24 mouse cellular contexts compared by ENCODE assay signal in genomic region chr13:119389721-119390120, GRCm38 (mm10). TPM values are rescaled to one million over a fixed set of nuclear protein-coding genes. Genes with fewer than 3 reads are reported as not detected.
DNase-seq lines count a peak whose midpoint lies in the region; ATAC-seq and TF ChIP-seq lines count a peak whose summit lies in the region.
"Had no signal": no experiment of that assay in that cellular context is flagged by ENCODE, and none has a peak within 500 bp of the region (broad histone marks: within the 10 kb centered on the region; RNA-seq: fewer than 3 reads in every experiment).

No protein-coding gene starts in this region.

- 58% methylated on average over 3 of the region's 3 CpGs for WGBS in kidney, adult 2 months
- WGBS in kidney, embryonic 16.5 days = 64% methylated on average over 3 of the region's 3 CpGs
- WGBS in liver, adult 2 months = 18% methylated on average over 3 of the region's 3 CpGs
- WGBS in liver, embryonic 12.5 days (ENCODE audit: insufficient replicate concordance) = 62% methylated on average over 3 of the region's 3 CpGs
- WGBS in liver, embryonic 16.5 days (ENCODE audit: insufficient replicate concordance) = 54% methylated on average over 3 of the region's 3 CpGs
- 72% methylated on average over 3 of the region's 3 CpGs for WGBS in liver, embryonic 11.5 days

- H3K27me3 ChIP-seq in kidney, adult 2 months (replicated peaks; ENCODE audit: control insufficient read depth, insufficient read depth, low read length) = no peaks in the 10 kb centered on the region
- no peaks in the 10 kb centered on the region for H3K27me3 ChIP-seq in kidney, embryonic 16.5 days (ENCODE audit: insufficient read depth, low read length)
- H3K27me3 ChIP-seq in liver, adult 2 months (ENCODE audit: control insufficient read depth, insufficient read depth, low read length) = no peaks in the 10 kb centered on the region
- no peaks in the 10 kb centered on the region for H3K27me3 ChIP-seq in liver, embryonic 12.5 days (replicated peaks)
- no peaks in the 10 kb centered on the region for H3K27me3 ChIP-seq in liver, embryonic 16.5 days (ENCODE audit: control insufficient read depth, insufficient read depth, low read depth, low read length)
- no peaks in the 10 kb centered on the region for H3K27me3 ChIP-seq in liver, embryonic 11.5 days (replicated peaks; ENCODE audit: control insufficient read depth, insufficient read depth, low read length)
- H3K27me3 ChIP-seq: CH12.LX; embryonic facial prominence, embryonic 12.5 days; forebrain, embryonic 13.5 days; forebrain, embryonic 15.5 days; Patski had no signal

- H3K36me3 ChIP-seq in kidney, adult 2 months (ENCODE audit: control insufficient read depth, insufficient read depth, low read length) = peaks cover 7% of the 10 kb centered on the region; the same call in 1 of the 2 replicates
- H3K36me3 ChIP-seq in kidney, embryonic 16.5 days (ENCODE audit: insufficient read depth, low read length) = peaks cover 38% of the 10 kb centered on the region
- H3K36me3 ChIP-seq in liver, adult 2 months (ENCODE audit: control insufficient read depth, insufficient read depth, low read length) = peaks cover 34% of the 10 kb centered on the region
- H3K36me3 ChIP-seq in liver, embryonic 12.5 days = peaks cover 45% of the 10 kb centered on the region
- H3K36me3 ChIP-seq in liver, embryonic 16.5 days (ENCODE audit: control insufficient read depth, insufficient read depth) = peaks cover 6% of the 10 kb centered on the region; the same call in 1 of the 2 replicates
- peaks cover 18% of the 10 kb centered on the region; the same call in 1 of the 2 replicates for H3K36me3 ChIP-seq in liver, embryonic 11.5 days (ENCODE audit: control insufficient read depth, insufficient read depth, low read length)

- H3K9ac ChIP-seq in kidney, embryonic 16.5 days (replicated peaks; ENCODE audit: low read length) = no peak overlapping the region
- peak overlapping the region; percentile 58; the same call in 1 of the 2 replicates for H3K9ac ChIP-seq in liver, adult 2 months (ENCODE audit: low read depth, low read length)
- H3K9ac ChIP-seq in liver, embryonic 12.5 days = no peak overlapping the region
- H3K9ac ChIP-seq in liver, embryonic 16.5 days (ENCODE audit: low read depth, low read length) = no peak overlapping the region
- H3K9ac ChIP-seq in liver, embryonic 11.5 days (ENCODE audit: low read depth, low read length) = no peak overlapping the region
- H3K9ac ChIP-seq: embryonic facial prominence, embryonic 12.5 days; forebrain, embryonic 13.5 days; forebrain, embryonic 15.5 days had no signal

- H3K4me1 ChIP-seq in kidney, adult 2 months (ENCODE audit: control insufficient read depth, insufficient read depth, low read length) = peaks cover 12% of the 10 kb centered on the region; the same call in 1 of the 2 replicates
- H3K4me1 ChIP-seq in kidney, embryonic 16.5 days (ENCODE audit: insufficient read depth, low read length) = no peaks in the 10 kb centered on the region
- peaks cover 5% of the 10 kb centered on the region; the same call in 1 of the 2 replicates for H3K4me1 ChIP-seq in liver, adult 2 months (ENCODE audit: control insufficient read depth, insufficient read depth, low read length)
- H3K4me1 ChIP-seq in liver, embryonic 12.5 days = no peaks in the 10 kb centered on the region
- H3K4me1 ChIP-seq in liver, embryonic 16.5 days (ENCODE audit: control insufficient read depth, low read depth, low read length) = no peaks in the 10 kb centered on the region
- H3K4me1 ChIP-seq in liver, embryonic 11.5 days (replicated peaks; ENCODE audit: control insufficient read depth, insufficient read depth, low read length) = no peaks in the 10 kb centered on the region
- H3K4me1 ChIP-seq: embryonic facial prominence, embryonic 10.5 days; embryonic facial prominence, embryonic 12.5 days; forebrain, embryonic 15.5 days had no signal

- H3K4me3 ChIP-seq in kidney, adult 2 months (ENCODE audit: insufficient read depth, low read depth, low read length) = no peak overlapping the region
- H3K4me3 ChIP-seq in kidney, embryonic 16.5 days (ENCODE audit: low read length) = no peak overlapping the region
- no peak overlapping the region for H3K4me3 ChIP-seq in liver, adult 2 months (ENCODE audit: insufficient read depth, low read depth, low read length)
- H3K4me3 ChIP-seq in liver, embryonic 12.5 days = no peak overlapping the region
- no peak overlapping the region for H3K4me3 ChIP-seq in liver, embryonic 16.5 days (ENCODE audit: low read depth, low read length)
- no peak overlapping the region for H3K4me3 ChIP-seq in liver, embryonic 11.5 days (ENCODE audit: low read depth, low read length)
- H3K4me3 ChIP-seq: embryonic facial prominence, embryonic 10.5 days; embryonic facial prominence, embryonic 12.5 days; forebrain, embryonic 13.5 days; forebrain, embryonic 15.5 days had no signal

- TF ChIP-seq POLR2A in kidney, adult 2 months (IDR thresholded peaks at IDR 0.05; ENCODE audit: low read depth, low read length) = no peak
- no peak for TF ChIP-seq POLR2A in liver, adult 2 months (IDR thresholded peaks at IDR 0.05; ENCODE audit: extremely low read depth, insufficient read depth, low read length)

- peaks cover 4% of the 10 kb centered on the region for H3K9me3 ChIP-seq in kidney, embryonic 16.5 days (ENCODE audit: low read length)
- H3K9me3 ChIP-seq in liver, embryonic 12.5 days (replicated peaks) = 0 out of 2 replicates have a peak, but pooled peaks cover 6% of the 10 kb centered on the region
- no peaks in the 10 kb centered on the region for H3K9me3 ChIP-seq in liver, embryonic 16.5 days (replicated peaks; ENCODE audit: control insufficient read depth, low read length)
- no peaks in the 10 kb centered on the region for H3K9me3 ChIP-seq in liver, embryonic 11.5 days (ENCODE audit: control insufficient read depth, low read length)
- H3K9me3 ChIP-seq: embryonic facial prominence, embryonic 10.5 days; embryonic facial prominence, embryonic 12.5 days; forebrain, embryonic 13.5 days; forebrain, embryonic 15.5 days; G1E had no signal

- no peak overlapping the region for H3K4me2 ChIP-seq in kidney, embryonic 16.5 days (replicated peaks; ENCODE audit: low read depth, low read length)
- no peak overlapping the region for H3K4me2 ChIP-seq in liver, embryonic 12.5 days
- no peak overlapping the region for H3K4me2 ChIP-seq in liver, embryonic 16.5 days (ENCODE audit: low read depth, low read length)
- H3K4me2 ChIP-seq in liver, embryonic 11.5 days = no peak overlapping the region
- H3K4me2 ChIP-seq: embryonic facial prominence, embryonic 12.5 days; forebrain, embryonic 13.5 days; forebrain, embryonic 15.5 days had no signal

- no peak for TF ChIP-seq CTCF in kidney, adult 2 months (conservative IDR thresholded peaks at IDR 0.05; ENCODE audit: insufficient read depth, insufficient read length, low read depth, low read length)
- TF ChIP-seq CTCF in liver, adult 2 months (IDR thresholded peaks at IDR 0.05; ENCODE audit: low read depth, low read length) = no peak

- peak overlapping the region; percentile 90 for H3K27ac ChIP-seq in kidney, adult 2 months (ENCODE audit: insufficient read depth, low read depth, low read length)
- no peak overlapping the region for H3K27ac ChIP-seq in kidney, embryonic 16.5 days (ENCODE audit: low read length)
- peak overlapping the region; percentile 88 for H3K27ac ChIP-seq in liver, adult 2 months (replicated peaks; ENCODE audit: insufficient read depth, low read depth, low read length)
- no peak overlapping the region for H3K27ac ChIP-seq in liver, embryonic 12.5 days
- H3K27ac ChIP-seq in liver, embryonic 16.5 days (ENCODE audit: low read length) = 0 out of 2 replicates have a peak overlapping the region, but pooled peaks have one; percentile 1
- H3K27ac ChIP-seq in liver, embryonic 11.5 days (ENCODE audit: low read depth, low read length) = no peak overlapping the region
- H3K27ac ChIP-seq: embryonic facial prominence, embryonic 10.5 days; embryonic facial prominence, embryonic 12.5 days; forebrain, embryonic 13.5 days; forebrain, embryonic 15.5 days had no signal

- ATAC-seq in kidney, embryonic 16.5 days (ENCODE audit: low FRiP score, low TSS enrichment) = no peak
- no peak for ATAC-seq in liver, embryonic 12.5 days
- peak; percentile 38 for ATAC-seq in liver, embryonic 16.5 days (ENCODE audit: low read depth)
- no peak for ATAC-seq in liver, embryonic 11.5 days (replicated peaks; ENCODE audit: low FRiP score)
- ATAC-seq: activated CD4-positive, CD25-positive, alpha-beta regulatory T cell, adult 4 months; CD4-positive, CD25-positive, alpha-beta regulatory T cell, adult 4 months; forebrain, embryonic 13.5 days; forebrain, embryonic 15.5 days; Patski had no signal

- H3K79me2 ChIP-seq in liver, adult 2 months (ENCODE audit: control insufficient read depth, insufficient read depth, low read length) = no peaks in the 10 kb centered on the region

- DNase-seq in kidney, adult 2 months = peak; percentile 60
- DNase-seq in liver, adult 2 months (ENCODE audit: extremely low read depth, low read depth, low spot score) = peak; percentile 73
- DNase-seq in liver, embryonic 11.5 days (ENCODE audit: low spot score) = no peak
- DNase-seq: adrenal gland, adult 8-10 months; adrenal gland, postnatal 14 days; adrenal gland, postnatal 36 days; B cell, adult 2 months; cerebellum, adult 11-12 months; cerebellum, adult 2 months; cerebellum, adult 9-10 months; cerebellum, postnatal 10 days; cerebellum, postnatal 25 days had no signal

RNA-seq across cellular contexts. Expression of gene Paip1, which starts 38.7 kb away (rescaled TPM):
- polyA plus RNA-seq in kidney, adult 2 months (2012; rRNA removed) = 19.8 and 23.9 TPM in 2 replicates
- polyA plus RNA-seq in kidney, embryonic 16.5 days (2015; fragmentation: Nextera tagmentation; extraction: Ambion mirVana) = 66.2 and 81.1 TPM in 2 replicates
- total RNA-seq in liver, adult 2 months (2014; rRNA removed) = 40.9 and 51.3 TPM in 2 replicates
- 11.4 and 12.2 TPM in 2 replicates for polyA plus RNA-seq in liver, adult 2 months (2012; rRNA removed)
- polyA plus RNA-seq in liver, embryonic 12.5 days (2016; fragmentation: Nextera tagmentation; extraction: Ambion mirVana) = 29.6 and 30.5 TPM in 2 replicates
- 15.3 and 20.1 TPM in 2 replicates for polyA plus RNA-seq in liver, embryonic 16.5 days (2015; fragmentation: Nextera tagmentation; extraction: Ambion mirVana)
- 43.9 and 44.1 TPM in 2 replicates for polyA plus RNA-seq in liver, embryonic 11.5 days (2014; fragmentation: Nextera tagmentation; extraction: Ambion mirVana)

Comparison
In these comparisons a context has a peak if more than half of its experiments do, and no peak if none do; other contexts are left out.
1. H3K27ac ChIP-seq: peak in kidney, adult 2 months (single experiment), liver, adult 2 months (single experiment) and liver, embryonic 16.5 days (single experiment); none in kidney, embryonic 16.5 days (single experiment), liver, embryonic 12.5 days (single experiment) and liver, embryonic 11.5 days (single experiment).